Mouse (Mus musculus) embryonic fibroblast, embryonic 13.5 days (primary cell): Measurements from ENCODE around the gene Pigq.

Source experiments
- CTCF ChIP-seq: IDR thresholded peaks from 2 replicates; pipeline ENCODE4 v1.5.1; 2011; ENCODE audit warnings: mild to moderate bottlenecking, control low read depth, low read length, moderate library complexity, borderline replicate concordance; ENCODE audit not compliant: insufficient read depth
- POLR2A ChIP-seq: IDR thresholded peaks from 2 replicates; pipeline ENCODE4 v1.6.1; 2011; ENCODE audit warnings: low read depth, mild to moderate bottlenecking, control low read depth, low read length, moderate library complexity

DNA sequence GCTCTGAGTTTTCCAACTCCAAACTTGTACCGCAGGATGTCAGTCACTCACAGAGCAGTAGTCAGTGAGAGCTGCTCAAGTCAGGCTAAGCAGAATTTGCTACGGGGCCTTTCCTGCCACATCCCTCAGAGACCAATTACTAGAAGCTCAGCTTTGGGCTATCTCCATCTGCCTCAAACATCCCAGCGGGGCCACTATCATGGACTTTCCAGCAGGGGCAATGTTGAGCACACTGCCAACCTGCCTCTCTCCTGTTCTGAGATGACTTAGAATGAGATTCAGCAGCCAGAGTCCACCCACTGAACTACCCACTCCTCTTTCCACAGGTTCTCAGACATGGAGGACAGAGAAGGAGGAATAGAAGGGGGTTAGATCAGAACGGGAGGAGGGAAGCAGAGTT lies 59.1 kb downstream of the Pigq start:
- no peak for TF ChIP-seq CTCF
- TF ChIP-seq POLR2A: no peak
